Mouse (Mus musculus) limb, embryonic 14.5 days (tissue): ENCODE results near the gene Ube2d3. TPM values are rescaled to one million over a fixed set of nuclear protein-coding genes. Genes with fewer than 3 reads are reported as not detected.
A peak's percentile ranks its signal among the peaks of the same experiment; 100 is the strongest.

Source experiments
- ATAC-seq: fragments of 200-750 bp; cut with Nextera tagmentation; 2 replicates; pipeline ENCODE4 v1.8.0; 2017; ENCODE audit warnings: low read depth, moderate number of reproducible peaks, moderate TSS enrichment; ENCODE audit not compliant: low FRiP score
- DNase-seq: peaks from one replicate; pipeline ENCODE4 v3.0.0-alpha.2; 2015; ENCODE audit warnings: low spot score
- H3K27ac ChIP-seq: fragments of 300-500 bp; sonication (generic); replicated peaks from 2 replicates; pipeline ENCODE4 v1.5.1; 2014; ENCODE audit warnings: low read depth, mild to moderate bottlenecking, low read length, moderate library complexity, mixed read lengths
- H3K27me3 ChIP-seq: fragments of 300-500 bp; sonication (generic); 2 replicates; pipeline ENCODE4 v1.6.1; 2014; ENCODE audit warnings: low read length, mixed read lengths; ENCODE audit not compliant: control insufficient read depth, insufficient read depth
- H3K36me3 ChIP-seq: fragments of 300-500 bp; sonication (generic); 2 replicates; pipeline ENCODE4 v1.6.1; 2014; ENCODE audit warnings: mild to moderate bottlenecking, low read length, moderate library complexity, mixed read lengths; ENCODE audit not compliant: control insufficient read depth, insufficient read depth
- H3K4me1 ChIP-seq: fragments of 300-500 bp; sonication (generic); 2 replicates; pipeline ENCODE4 v1.6.1; 2014; ENCODE audit warnings: antibody characterized with exemption, low read length, mixed read lengths; ENCODE audit not compliant: control insufficient read depth, insufficient read depth
- H3K4me2 ChIP-seq: fragments of 300-500 bp; sonication (generic); replicated peaks from 2 replicates; pipeline ENCODE4 v1.6.1; 2014; ENCODE audit warnings: low read depth, mild to moderate bottlenecking, low read length, moderate library complexity; ENCODE audit not compliant: severe bottlenecking
- H3K4me3 ChIP-seq: fragments of 300-500 bp; sonication (generic); replicated peaks from 2 replicates; pipeline ENCODE4 v1.5.1; 2014; ENCODE audit warnings: low read length
- H3K9ac ChIP-seq: fragments of 300-500 bp; sonication (generic); 2 replicates; pipeline ENCODE4 v1.6.1; 2014; ENCODE audit warnings: mild to moderate bottlenecking, low read depth, low read length, moderate library complexity; ENCODE audit not compliant: severe bottlenecking
- H3K9me3 ChIP-seq: fragments of 300-500 bp; sonication (generic); 2 replicates; pipeline ENCODE4 v1.6.1; 2016; ENCODE audit warnings: low read length; ENCODE audit not compliant: control insufficient read depth
- POLR2A ChIP-seq: fragments of 200-500 bp; IDR thresholded peaks from 2 replicates; pipeline ENCODE4 v1.8.0; 2012; ENCODE audit warnings: inconsistent platforms, mild to moderate bottlenecking, moderate library complexity, borderline replicate concordance; ENCODE audit not compliant: insufficient read depth, insufficient read length; ENCODE audit errors: extremely low read depth
- WGBS: fragments of 180-500 bp; shearing (Covaris S2); extraction: QIAGEN DNeasy Blood & Tissue Kit; methylation state at CpG from one replicate; pipeline ENCODE4 v1.1.7; 2014; 5-methylcytosine and 5-hydroxymethylcytosine counted together
- polyA plus RNA-seq, 2 experiments: library from polyadenylated mRNA; depleted of rRNA in 1 of 2; stranded (reverse) in 1 of 2; unstranded in 1 of 2; fragments of >200 nt; fragmentation: Nextera tagmentation in 1 of 2; extraction: Ambion mirVana in 1 of 2; gene quantifications; 2 replicates each; pipeline versions ENCODE4 v1.2.1 to v1.2.3; 2012 to 2014

Gene Ube2d3
- polyA plus RNA-seq, 2 experiments, result 376 to 518 TPM

- no peak overlapping the region for H3K27ac ChIP-seq
- no peak for DNase-seq
- H3K4me1 ChIP-seq, result no peaks in the 10 kb centered on the region
- H3K9ac ChIP-seq, result no peak overlapping the region
- no peaks in the 10 kb centered on the region for H3K36me3 ChIP-seq
- no peaks in the 10 kb centered on the region for H3K9me3 ChIP-seq
- no peak overlapping the region for H3K4me3 ChIP-seq
- no peak for ATAC-seq
- H3K4me2 ChIP-seq, result no peak overlapping the region
- WGBS, result 80% methylated on average over 14 of the region's 14 CpGs
- no peak for TF ChIP-seq POLR2A
- H3K27me3 ChIP-seq, result no peaks in the 10 kb centered on the region
Observed at GRCm38 (mm10) chr3:135513800-135514425, 76.0 kb downstream of the Ube2d3 start.

GRCm38 (mm10) chr3:135515246-135515645, 77.3 kb downstream of the Ube2d3 start:
- WGBS, result 84% methylated on average over 5 of the region's 5 CpGs
- TF ChIP-seq POLR2A, result no peak
- H3K4me2 ChIP-seq, result no peak overlapping the region
- no peaks in the 10 kb centered on the region for H3K36me3 ChIP-seq
- H3K27me3 ChIP-seq, result no peaks in the 10 kb centered on the region
- no peaks in the 10 kb centered on the region for H3K9me3 ChIP-seq
- no peak overlapping the region for H3K4me3 ChIP-seq
- H3K27ac ChIP-seq, result no peak overlapping the region
- ATAC-seq, result no peak
- no peak for DNase-seq
- no peak overlapping the region for H3K9ac ChIP-seq
- no peaks in the 10 kb centered on the region for H3K4me1 ChIP-seq

GRCm38 (mm10) chr3:135516891-135517290, 78.9 kb downstream of the Ube2d3 start:
- DNase-seq (no peak), ATAC-seq (peak; percentile 67)
- H3K9ac ChIP-seq, result no peak overlapping the region
- no peaks in the 10 kb centered on the region for H3K9me3 ChIP-seq
- no peak overlapping the region for H3K4me2 ChIP-seq
- no peaks in the 10 kb centered on the region for H3K4me1 ChIP-seq
- no peak overlapping the region for H3K4me3 ChIP-seq
- no peaks in the 10 kb centered on the region for H3K27me3 ChIP-seq
- no peak for TF ChIP-seq POLR2A
- no peaks in the 10 kb centered on the region for H3K36me3 ChIP-seq
- no peak overlapping the region for H3K27ac ChIP-seq
- WGBS, result 78% methylated on average over 6 of the region's 6 CpGs

Other genes with a start within 250 kb of the Ube2d3 start
- gene Cenpe, start 225.6 kb upstream of the Ube2d3 start, polyA plus RNA-seq (2012; rRNA removed), result 13.7 and 25.2 TPM in 2 replicates
- gene Cenpe, start 225.6 kb upstream of the Ube2d3 start, polyA plus RNA-seq (2014; fragmentation: Nextera tagmentation; extraction: Ambion mirVana), result 26.8 and 27.0 TPM in 2 replicates
- 11.6 and 12.2 TPM in 2 replicates for gene Bdh2, start 156.9 kb upstream of the Ube2d3 start, polyA plus RNA-seq (2012; rRNA removed)
- 16.8 and 24.9 TPM in 2 replicates for gene Bdh2, start 156.9 kb upstream of the Ube2d3 start, polyA plus RNA-seq (2014; fragmentation: Nextera tagmentation; extraction: Ambion mirVana)
- 2.7 and 3.5 TPM in 2 replicates for gene Slc9b2, start 130.4 kb upstream of the Ube2d3 start, polyA plus RNA-seq (2012; rRNA removed)
- 3.3 and 3.8 TPM in 2 replicates for gene Slc9b2, start 130.4 kb upstream of the Ube2d3 start, polyA plus RNA-seq (2014; fragmentation: Nextera tagmentation; extraction: Ambion mirVana)
- 0.06 and 0.18 TPM in 2 replicates for gene Slc9b1, start 90.1 kb upstream of the Ube2d3 start, polyA plus RNA-seq (2012; rRNA removed)
- gene Slc9b1, start 90.1 kb upstream of the Ube2d3 start, polyA plus RNA-seq (2014; fragmentation: Nextera tagmentation; extraction: Ambion mirVana), result 0.47 TPM in 1 of 2 replicates, not detected in the other
- gene Cisd2, start 14.2 kb upstream of the Ube2d3 start, polyA plus RNA-seq (2012; rRNA removed), result 37.1 and 44.6 TPM in 2 replicates
- gene Cisd2, start 14.2 kb upstream of the Ube2d3 start, polyA plus RNA-seq (2014; fragmentation: Nextera tagmentation; extraction: Ambion mirVana), result 46.9 and 49.7 TPM in 2 replicates
- 3.3 and 4.2 TPM in 2 replicates for gene Manba, start 47.5 kb downstream of the Ube2d3 start, polyA plus RNA-seq (2012; rRNA removed)
- 6.5 and 7.6 TPM in 2 replicates for gene Manba, start 47.5 kb downstream of the Ube2d3 start, polyA plus RNA-seq (2014; fragmentation: Nextera tagmentation; extraction: Ambion mirVana)